Mouse (Mus musculus): ENCODE data around the gene Sh3rf1.

- TF ChIP-seq CTCF (IDR thresholded peaks at IDR 0.05; ENCODE audit: extremely low read depth, insufficient read length, insufficient replicate concordance, low read depth, low read length) (no peak), POLR2A (IDR thresholded peaks at IDR 0.05; ENCODE audit: low read depth, low read length) (no peak)
Measured at GRCm38 (mm10) chr8:61273307-61274221, 49.9 kb downstream of the Sh3rf1 start.
